Mouse (Mus musculus) bone marrow macrophage, adult 2 months (primary cell): ENCODE measurements around the gene 4930524B15Rik.

Experiments used
- CTCF ChIP-seq: IDR thresholded peaks from 2 replicates; pipeline ENCODE4 v1.5.1; 2012; ENCODE audit warnings: low read depth, mild to moderate bottlenecking, low read length, moderate library complexity
- POLR2A ChIP-seq: IDR thresholded peaks from 2 replicates; pipeline ENCODE4 v1.6.1; 2012; ENCODE audit warnings: mild to moderate bottlenecking, low read depth, low read length, borderline replicate concordance

GRCm38 (mm10) chr11:32000281-32000680 is 34.9 kb downstream of the 4930524B15Rik start, which contains the start of gene Nsg2:
- TF ChIP-seq CTCF, result no peak
- TF ChIP-seq POLR2A, result no peak
